Mouse (Mus musculus): ENCODE results near the gene Il1f9. TPM values are rescaled to one million over a fixed set of nuclear protein-coding genes. Genes with fewer than 3 reads are reported as not detected.

The Il1f9 gene
- not detected for polyA plus RNA-seq (2014; fragmentation: Illumina TruSeq; extraction: RNeasy Lipid Tissue Mini Kit (QIAGEN cat#74804); ENCODE audit: low read depth, low replicate concordance)

GRCm38 (mm10) chr2:24186176-24186575, at the start of gene Il1f9:
Gene Il1f9 (plus strand): TSS chr2:24186476.

GRCm38 (mm10) chr2:24152861-24153260, 33.4 kb upstream of the Il1f9 start, which contains the start of gene Il1f8:
Gene Il1f8 (plus strand): TSS chr2:24153161.

GRCm38 (mm10) chr2:24215118-24215517, 28.8 kb downstream of the Il1f9 start, which contains the start of gene Il1f6:
Gene Il1f6 (plus strand): TSS chr2:24215418.

Other genes with a start within 250 kb of the Il1f9 start
- gene Hnmt, start 137.1 kb upstream of the Il1f9 start, polyA plus RNA-seq (2014; fragmentation: Illumina TruSeq; extraction: RNeasy Lipid Tissue Mini Kit (QIAGEN cat#74804); ENCODE audit: low read depth, low replicate concordance): 21.9 TPM
- not detected for gene Tbpl2, start 89.9 kb upstream of the Il1f9 start, polyA plus RNA-seq (2014; fragmentation: Illumina TruSeq; extraction: RNeasy Lipid Tissue Mini Kit (QIAGEN cat#74804); ENCODE audit: low read depth, low replicate concordance)
- gene Il1f8, start 33.3 kb upstream of the Il1f9 start, polyA plus RNA-seq (2014; fragmentation: Illumina TruSeq; extraction: RNeasy Lipid Tissue Mini Kit (QIAGEN cat#74804); ENCODE audit: low read depth, low replicate concordance): 1.2 TPM
- not detected for gene Il1f6, start 28.9 kb downstream of the Il1f9 start, polyA plus RNA-seq (2014; fragmentation: Illumina TruSeq; extraction: RNeasy Lipid Tissue Mini Kit (QIAGEN cat#74804); ENCODE audit: low read depth, low replicate concordance)
- gene Il1f5, start 90.5 kb downstream of the Il1f9 start, polyA plus RNA-seq (2014; fragmentation: Illumina TruSeq; extraction: RNeasy Lipid Tissue Mini Kit (QIAGEN cat#74804); ENCODE audit: low read depth, low replicate concordance): not detected
- not detected for gene Il1f10, start 104.7 kb downstream of the Il1f9 start, polyA plus RNA-seq (2014; fragmentation: Illumina TruSeq; extraction: RNeasy Lipid Tissue Mini Kit (QIAGEN cat#74804); ENCODE audit: low read depth, low replicate concordance)
- 122 TPM for gene Il1rn, start 150.4 kb downstream of the Il1f9 start, polyA plus RNA-seq (2014; fragmentation: Illumina TruSeq; extraction: RNeasy Lipid Tissue Mini Kit (QIAGEN cat#74804); ENCODE audit: low read depth, low replicate concordance)
- gene Psd4, start 181.1 kb downstream of the Il1f9 start, polyA plus RNA-seq (2014; fragmentation: Illumina TruSeq; extraction: RNeasy Lipid Tissue Mini Kit (QIAGEN cat#74804); ENCODE audit: low read depth, low replicate concordance): 29.8 TPM

Data from sigmoid colon, adult 10 weeks (tissue).